Mouse (Mus musculus): Measurements from ENCODE around the gene Crybb1.

Gene Crybb1

DNA sequence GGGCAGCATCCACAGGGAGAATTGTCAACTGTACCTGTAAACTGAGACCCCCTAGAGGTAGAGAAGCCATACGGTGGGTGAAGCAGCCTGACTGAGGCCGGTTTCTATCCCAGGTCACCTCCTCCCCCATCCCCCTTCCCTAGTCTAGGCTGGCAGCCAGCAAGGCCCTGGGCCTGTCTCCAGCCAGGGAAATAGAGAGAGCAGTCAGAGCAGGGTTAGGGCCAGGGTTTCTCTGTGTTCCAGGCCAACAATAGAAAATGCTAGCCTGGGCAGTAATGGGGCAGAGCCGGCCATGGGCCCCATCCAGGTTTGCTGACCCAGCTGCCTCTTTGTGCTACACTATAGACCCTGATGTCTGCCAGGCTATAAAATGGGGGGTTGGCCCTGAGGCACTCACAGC is at the start of gene Crybb1:
TSS of gene Crybb1 (plus strand) at position 390 of the 400 bp plus-strand sequence.
- peak; percentile 34 for DNase-seq (ENCODE audit: low spot score)

GRCm38 (mm10) chr5:112206543-112207255 is 48.9 kb upstream of the Crybb1 start:
- DNase-seq (ENCODE audit: low spot score) = no peak

DNA sequence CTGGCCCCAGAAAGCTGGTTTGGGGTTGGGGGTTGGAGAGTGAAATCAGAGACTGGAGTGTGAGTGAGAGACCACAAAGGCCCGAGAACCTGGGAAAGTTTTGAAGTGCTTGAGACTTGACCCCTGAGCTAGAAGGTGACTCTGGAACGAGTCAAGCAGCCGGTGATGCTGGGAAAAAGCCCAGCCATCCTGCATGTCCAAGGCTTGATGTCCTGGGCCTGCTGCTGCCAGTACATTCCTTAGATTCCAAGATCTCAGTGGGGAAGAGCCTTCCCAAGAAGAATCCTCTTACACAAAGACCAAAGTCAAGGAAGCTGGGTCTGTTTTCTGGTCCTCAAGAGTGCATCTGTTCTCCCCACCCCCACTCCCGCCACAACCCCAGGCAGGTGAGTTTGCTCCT is 47.3 kb upstream of the Crybb1 start:
- DNase-seq (ENCODE audit: low spot score) = no peak

DNA sequence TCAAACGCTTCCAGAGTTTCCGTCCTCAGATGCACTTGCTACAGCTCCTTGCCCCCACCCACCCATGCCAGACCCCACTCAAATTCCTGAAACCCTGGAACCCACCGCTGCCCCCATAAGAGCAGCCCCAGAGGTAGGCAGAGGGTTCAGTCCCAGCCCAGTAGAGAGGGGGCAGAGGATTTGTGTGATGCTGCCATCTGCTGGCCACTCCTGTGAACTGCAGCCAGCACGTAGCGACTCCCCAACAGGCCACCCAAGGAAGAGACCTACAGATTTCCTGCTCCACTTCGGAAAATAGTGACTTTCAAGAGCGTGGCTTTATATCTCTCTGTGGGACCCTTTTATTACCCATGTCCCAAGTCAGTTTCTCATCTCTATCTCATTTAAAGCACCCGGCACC is 45.5 kb upstream of the Crybb1 start:
- DNase-seq (ENCODE audit: low spot score) = peak; percentile 57

DNA sequence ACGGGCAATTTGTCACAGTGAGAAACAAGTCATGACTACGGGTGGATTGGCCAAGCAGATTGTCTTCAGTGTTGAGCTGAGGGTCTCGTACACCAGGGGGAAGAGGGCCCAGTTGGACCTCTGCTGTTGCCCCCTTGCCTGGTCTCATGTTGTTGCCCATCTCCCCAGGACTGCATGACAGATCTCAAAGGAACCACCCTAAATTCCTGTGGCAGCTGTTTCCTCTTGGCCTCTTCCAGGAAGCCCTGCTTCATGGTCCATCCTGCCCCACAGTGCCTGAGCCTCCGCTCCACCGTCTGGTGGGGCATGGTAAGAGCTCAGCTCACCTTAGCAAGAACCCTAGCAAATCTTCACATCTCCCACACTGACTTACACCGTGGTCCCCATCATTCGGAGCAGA is 43.7 kb upstream of the Crybb1 start:
- DNase-seq (ENCODE audit: low spot score) = no peak

DNA sequence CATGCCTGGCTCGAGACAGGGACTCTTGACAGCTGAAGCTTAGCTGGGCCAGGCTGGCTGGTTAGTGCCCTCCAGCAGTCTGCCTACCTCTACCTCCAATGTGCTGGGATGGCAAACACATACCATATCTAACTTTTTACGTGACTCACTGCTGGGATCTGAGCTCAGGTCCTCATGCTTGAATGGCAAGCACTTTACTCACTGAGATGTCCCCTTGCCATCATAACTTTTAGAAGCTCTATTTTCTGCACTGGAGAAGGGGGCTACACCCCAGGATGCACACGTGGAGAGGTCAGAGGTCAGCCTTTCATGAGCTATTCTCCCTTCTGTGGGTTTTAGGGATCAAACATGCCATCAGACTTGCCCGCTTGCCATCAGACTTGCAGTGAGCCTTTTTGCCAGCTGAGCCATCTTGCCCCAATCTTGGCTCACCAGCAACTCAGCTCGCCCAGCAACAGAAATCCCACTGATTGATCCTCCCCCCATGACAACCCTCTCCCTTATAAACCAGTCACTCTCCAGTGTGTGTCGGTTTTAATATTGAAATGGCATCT is 42.8 kb upstream of the Crybb1 start:
- DNase-seq (ENCODE audit: low spot score) = no peak

- no peak for DNase-seq (ENCODE audit: low spot score)
Measured at GRCm38 (mm10) chr5:112213331-112214240, 42.0 kb upstream of the Crybb1 start.

DNA sequence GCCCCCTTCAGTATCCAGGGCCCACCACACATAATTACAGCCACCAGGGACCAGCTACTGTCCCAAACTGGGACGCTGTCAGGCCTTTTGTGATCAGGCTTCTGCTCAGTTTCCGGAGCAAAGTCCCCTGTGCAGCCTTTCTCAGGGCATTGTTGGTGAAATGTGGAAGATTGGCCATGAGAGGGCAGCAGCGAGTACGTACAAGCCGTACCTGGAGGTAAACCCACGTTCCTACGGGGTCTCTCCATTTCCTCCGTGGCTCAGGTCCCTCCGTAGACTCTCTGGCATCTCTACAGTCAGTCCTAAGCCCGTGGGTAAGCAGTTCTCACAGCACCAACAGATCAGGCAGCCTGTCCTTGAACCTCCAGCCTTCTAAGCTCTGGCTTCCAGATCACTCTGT is 41.2 kb upstream of the Crybb1 start:
- no peak for DNase-seq (ENCODE audit: low spot score)

- no peak for DNase-seq (ENCODE audit: low spot score)
Measured at GRCm38 (mm10) chr5:112215291-112215751, 40.3 kb upstream of the Crybb1 start.

DNA sequence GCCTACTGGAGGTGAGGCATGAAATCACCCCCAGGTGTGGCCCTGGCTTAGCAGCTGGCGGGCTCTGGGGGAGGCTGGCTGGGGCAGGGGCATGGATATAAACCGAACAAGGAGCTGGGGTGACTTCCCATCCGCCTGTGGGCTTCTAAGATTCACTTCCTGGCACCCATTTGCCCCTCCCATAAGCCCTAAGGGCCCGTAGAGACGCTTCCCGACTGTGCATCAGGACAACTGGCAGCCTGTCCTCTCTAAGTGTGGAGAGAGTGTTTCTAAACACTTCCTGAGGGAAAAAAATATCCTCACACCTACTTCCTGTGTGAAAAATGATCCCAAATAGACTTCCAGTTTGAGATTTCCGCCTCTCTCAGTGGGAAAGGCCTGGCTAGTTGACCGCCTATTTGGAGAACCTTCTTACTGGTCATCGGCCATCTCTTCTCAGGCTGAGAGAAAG is 39.8 kb upstream of the Crybb1 start:
- DNase-seq (ENCODE audit: low spot score) = no peak

DNA sequence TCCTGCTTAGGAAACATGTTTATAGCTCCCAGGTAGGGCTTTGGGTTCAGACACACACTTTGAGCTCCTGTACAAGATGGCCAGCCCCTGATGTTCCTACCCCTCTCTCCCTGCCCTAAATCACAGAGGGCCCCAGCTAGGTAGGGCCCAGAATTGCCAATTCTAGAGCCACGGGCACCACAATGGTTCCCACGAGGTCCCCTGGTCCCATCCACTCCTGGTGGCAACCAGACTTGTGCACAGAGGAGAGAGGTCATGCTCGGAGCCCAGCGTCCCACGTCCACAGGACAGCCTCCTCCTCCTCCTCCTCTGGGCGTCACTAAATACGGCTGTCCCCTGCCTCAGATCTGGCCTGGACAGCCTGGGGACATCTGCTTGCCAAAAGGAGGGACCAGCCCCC is 39.3 kb upstream of the Crybb1 start:
- no peak for DNase-seq (ENCODE audit: low spot score)

- no peak for DNase-seq (ENCODE audit: low spot score)
Measured at GRCm38 (mm10) chr5:112217031-112217430, 38.6 kb upstream of the Crybb1 start.

GRCm38 (mm10) chr5:112218679-112219078 is 36.9 kb upstream of the Crybb1 start:
- DNase-seq (ENCODE audit: low spot score) = no peak

DNA sequence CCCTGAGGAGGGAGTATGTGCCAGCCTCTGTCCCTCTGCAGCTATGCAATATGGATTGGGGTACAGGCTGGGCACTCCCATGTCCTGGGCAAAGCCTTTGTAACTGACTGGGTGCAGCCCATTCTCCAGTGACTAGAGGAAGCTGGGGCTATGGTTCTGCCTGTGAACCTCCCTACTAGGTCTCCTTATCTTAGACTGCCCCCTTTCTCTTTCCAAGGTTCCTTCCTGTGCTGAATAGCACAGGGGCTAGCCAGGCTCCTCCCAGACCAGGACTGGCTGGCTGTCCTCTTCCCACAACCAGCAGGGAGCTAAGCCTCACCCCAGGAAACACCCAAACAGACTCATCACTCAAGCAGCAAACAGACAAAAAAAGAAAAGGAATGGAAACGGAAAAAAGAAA is 36.2 kb upstream of the Crybb1 start:
- DNase-seq (ENCODE audit: low spot score) = no peak

DNA sequence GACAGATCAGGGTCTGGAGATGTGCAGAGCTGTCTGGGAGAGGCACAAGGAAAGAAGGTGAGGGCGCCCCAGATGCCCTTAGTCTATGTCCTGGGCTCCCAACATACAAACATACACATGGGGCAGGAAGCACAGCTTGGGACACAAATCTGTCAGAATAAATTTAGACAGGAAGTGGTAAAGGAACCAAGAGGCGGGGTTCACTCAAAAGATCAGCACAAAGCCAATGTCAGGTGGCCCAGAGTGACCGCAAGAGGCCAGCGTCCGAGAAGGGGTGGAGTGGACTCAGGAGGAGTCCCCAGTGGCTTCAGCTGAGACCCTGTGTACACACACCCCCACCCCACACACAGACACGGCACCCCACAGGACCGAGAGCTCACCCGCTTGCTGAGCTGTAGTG is 35.4 kb upstream of the Crybb1 start:
- no peak for DNase-seq (ENCODE audit: low spot score)

DNA sequence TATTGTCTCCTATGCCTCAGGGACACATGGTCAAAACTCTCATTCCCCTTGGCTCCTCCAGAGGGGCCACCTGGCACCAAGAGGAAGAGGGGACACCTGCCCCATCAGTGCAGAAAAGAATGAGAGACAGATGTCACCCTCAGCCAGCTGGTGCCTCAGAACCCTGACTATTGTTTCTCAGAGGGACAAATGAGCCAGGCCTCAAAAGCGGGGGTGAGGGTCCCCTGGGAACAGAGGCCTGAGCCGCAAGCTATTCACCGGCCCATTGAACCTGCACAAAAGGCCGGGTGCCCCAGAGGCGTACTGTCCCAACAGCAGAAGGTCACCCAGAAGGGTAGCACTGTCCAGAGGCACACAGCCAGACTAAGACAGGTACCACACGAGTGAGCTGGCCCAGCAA is 30.0 kb upstream of the Crybb1 start:
- no peak for DNase-seq (ENCODE audit: low spot score)

DNA sequence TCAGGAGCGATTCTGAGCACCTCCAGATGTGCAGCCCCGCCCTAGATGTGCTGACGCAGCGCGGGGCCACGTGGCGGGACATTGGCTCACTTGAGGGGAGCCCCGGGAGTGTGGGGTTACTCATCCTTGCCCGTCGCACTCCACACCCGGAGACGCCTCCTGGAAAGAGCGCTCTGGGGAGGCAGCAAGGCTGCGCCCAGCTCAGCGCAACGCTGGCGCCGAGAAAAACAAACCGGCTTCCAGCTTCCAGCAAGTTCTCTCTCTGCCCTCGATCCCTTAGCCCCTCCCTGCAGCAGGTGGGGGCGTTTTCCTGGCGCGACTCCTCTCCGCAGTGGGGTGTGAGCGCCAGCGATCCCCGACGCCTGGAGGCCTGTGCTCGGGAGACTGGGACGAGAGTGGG is 28.3 kb upstream of the Crybb1 start:
- no peak for DNase-seq (ENCODE audit: low spot score)

DNA sequence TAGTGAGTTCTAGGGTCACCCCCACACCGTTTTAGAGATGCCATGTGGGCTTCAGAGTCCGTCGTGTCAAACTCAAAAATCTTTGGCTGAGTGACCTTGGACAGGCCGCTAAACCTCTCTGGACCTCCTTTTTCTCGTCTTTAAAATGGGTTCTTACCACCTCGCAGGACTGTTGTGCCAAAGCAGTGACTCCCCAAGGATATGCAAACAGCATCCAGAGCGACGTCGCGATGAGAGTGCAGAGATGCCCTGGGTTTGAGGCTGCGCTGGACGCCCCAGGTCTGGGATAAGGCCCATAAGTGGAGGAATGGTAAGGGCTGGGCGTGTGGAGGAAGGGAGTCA is 27.7 kb upstream of the Crybb1 start:
- no peak for DNase-seq (ENCODE audit: low spot score)

- no peak for DNase-seq (ENCODE audit: low spot score)
Measured at GRCm38 (mm10) chr5:112228240-112229076, 27.2 kb upstream of the Crybb1 start.

DNA sequence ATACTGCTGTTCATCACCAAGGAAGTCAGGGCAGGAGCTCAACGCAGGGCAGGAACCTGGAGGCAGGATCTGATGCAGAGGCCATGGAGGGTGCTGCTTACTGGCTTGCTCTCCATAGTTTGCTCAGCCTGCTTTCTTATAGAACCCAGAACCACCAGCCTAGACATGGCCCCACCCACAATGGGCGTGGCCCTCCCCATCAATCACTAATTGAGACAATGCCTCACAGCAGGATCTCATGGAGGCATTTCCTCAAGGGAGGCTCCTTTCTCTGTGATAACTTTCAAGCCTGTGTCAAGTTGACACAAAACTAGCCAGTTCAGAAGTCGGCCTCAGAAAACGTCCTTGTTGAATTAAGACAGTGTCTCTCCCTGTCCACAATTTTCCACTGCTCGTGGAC is 19.8 kb upstream of the Crybb1 start:
- DNase-seq (ENCODE audit: low spot score) = no peak

- DNase-seq (ENCODE audit: low spot score) = no peak
Measured at GRCm38 (mm10) chr5:112236631-112237030, 19.0 kb upstream of the Crybb1 start.

GRCm38 (mm10) chr5:112237439-112237838 is 18.2 kb upstream of the Crybb1 start:
- DNase-seq (ENCODE audit: low spot score) = no peak

Measured in testis, postnatal 14 days (tissue).